8 mouse cellular contexts compared by ENCODE assay signal in genomic region chr2:153444254-153445136, GRCm38 (mm10). TPM values are rescaled to one million over a fixed set of nuclear protein-coding genes. Genes with fewer than 3 reads are reported as not detected.
DNase-seq lines count a peak whose midpoint lies in the region; ATAC-seq and TF ChIP-seq lines count a peak whose summit lies in the region.

No protein-coding gene starts in this region.

- H3K9ac ChIP-seq in MEL (ENCODE audit: control insufficient read depth, low read depth, low read length, poor library complexity, severe bottlenecking), result peak overlapping the region; percentile 54
- H3K9ac ChIP-seq in hindbrain, embryonic 12.5 days, result peak overlapping the region; percentile 96

- peak; percentile 56 for DNase-seq in MEL (ENCODE audit: low read depth, low spot score)
- DNase-seq in c-Kit-negative CD71-positive TER-119-positive erythroid progenitor cells, embryonic 14.5 days (ENCODE audit: low read depth, low spot score), result peak; percentile 15
- peak; percentile 68 to 74 for DNase-seq in left cerebral cortex, adult 2 months (ENCODE audit: extremely low spot score in 1 of 2, low spot score in 2 of 2)
- peak; percentile 70 for DNase-seq in right cerebral cortex, adult 18-20 months
- peak; percentile 53 for DNase-seq in urinary bladder, postnatal 25 days (ENCODE audit: low spot score)

- intact Hi-C loops in left cerebral cortex, adult 2 months (cut with DNase I), result loop anchor here (2.0 kb wide), 1 partner anchor 98 kb away; no protein-coding TSS in a partner anchor

- under 1% methylated on average over 25 of the region's 64 CpGs for WGBS in hindbrain, embryonic 12.5 days

- peak; percentile 54 for ATAC-seq in frontal cortex, adult (ENCODE audit: low TSS enrichment)
- ATAC-seq in hindbrain, embryonic 12.5 days (ENCODE audit: low FRiP score), result peak; percentile 67
- ATAC-seq in megakaryocyte, adult 5-6 weeks (ENCODE audit: poor library complexity, severe bottlenecking), result peak; percentile 41

- no peaks in the 10 kb centered on the region for H3K9me3 ChIP-seq in MEL (replicated peaks; ENCODE audit: insufficient read depth, low read length)
- H3K9me3 ChIP-seq in hindbrain, embryonic 12.5 days (replicated peaks), result no peaks in the 10 kb centered on the region

- TF ChIP-seq EP300 in MEL (IDR thresholded peaks at IDR 0.05; ENCODE audit: low read depth in 1 of 2, low read length in 2 of 2), result no peak

- peak overlapping the region; percentile 98 for H3K4me2 ChIP-seq in hindbrain, embryonic 12.5 days (replicated peaks)

- no peaks in the 10 kb centered on the region for H3K27me3 ChIP-seq in MEL (ENCODE audit: control insufficient read depth in 1 of 2, insufficient read depth in 2 of 2, low read length in 2 of 2)
- H3K27me3 ChIP-seq in hindbrain, embryonic 12.5 days, result no peaks in the 10 kb centered on the region

- TF ChIP-seq RAD21 in MEL (IDR thresholded peaks at IDR 0.05; ENCODE audit: low read depth, low read length), result no peak

- H3K79me2 ChIP-seq in MEL (ENCODE audit: control insufficient read depth, insufficient read depth, low read length, poor library complexity), result no peaks in the 10 kb centered on the region

- no peak; a peak in 1 of 4 replicates for TF ChIP-seq POLR2A in MEL (IDR thresholded peaks at IDR 0.05; ENCODE audit: control insufficient read depth in 1 of 2, insufficient read depth in 1 of 2, low read depth in 1 of 2, low read length in 2 of 2, poor library complexity in 1 of 2)

- peak overlapping the region; percentile 32 to 58 for H3K4me3 ChIP-seq in MEL (ENCODE audit: control insufficient read depth in 1 of 2, insufficient read depth in 1 of 2, low read depth in 2 of 2, low read length in 2 of 2)
- H3K4me3 ChIP-seq in hindbrain, embryonic 12.5 days, result peak overlapping the region; percentile 83
- peak overlapping the region; percentile 89 for H3K4me3 ChIP-seq in left cerebral cortex, adult 2 months

- H3K36me3 ChIP-seq in MEL (ENCODE audit: control insufficient read depth in 1 of 2, insufficient read depth in 2 of 2, low read length in 2 of 2), result no peaks in the 10 kb centered on the region
- no peaks in the 10 kb centered on the region for H3K36me3 ChIP-seq in hindbrain, embryonic 12.5 days

- no peak for TF ChIP-seq CTCF in MEL (IDR thresholded peaks at IDR 0.05 in 2 of 3, conservative IDR thresholded peaks at IDR 0.05 in 1 of 3; ENCODE audit: control insufficient read depth in 1 of 3, insufficient read depth in 1 of 3, low read depth in 2 of 3, low read length in 3 of 3, poor library complexity in 1 of 3, severe bottlenecking in 1 of 3)
- no peak for TF ChIP-seq CTCF in left cerebral cortex, adult 2 months (IDR thresholded peaks at IDR 0.05)

- no peaks in the 10 kb centered on the region; a peak in 1 of 4 replicates for H3K4me1 ChIP-seq in MEL (ENCODE audit: control insufficient read depth in 1 of 2, insufficient read depth in 2 of 2, low read length in 2 of 2)
- H3K4me1 ChIP-seq in hindbrain, embryonic 12.5 days, result peaks cover 45% of the 10 kb centered on the region

- H3K27ac ChIP-seq in MEL (ENCODE audit: control insufficient read depth, low read depth, low read length), result no peak overlapping the region
- peak overlapping the region; percentile 98 for H3K27ac ChIP-seq in hindbrain, embryonic 12.5 days
- H3K27ac ChIP-seq in left cerebral cortex, adult 2 months, result peak overlapping the region; percentile 90

TF ChIP-seq in MEL, 35 proteins besides CTCF, POLR2A, EP300 and RAD21:
- no peak for TF ChIP-seq SIN3A (IDR thresholded peaks at IDR 0.05; ENCODE audit: low read length)
- no peak for TF ChIP-seq MYB (IDR thresholded peaks at IDR 0.05; ENCODE audit: low read depth, low read length)
- TF ChIP-seq MAZ (IDR thresholded peaks at IDR 0.05; ENCODE audit: low read depth, low read length), result peak; percentile 57; the same call in 1 of the 2 replicates
- TF ChIP-seq CHD1 (IDR thresholded peaks at IDR 0.05; ENCODE audit: low read depth, low read length), result no peak
- TF ChIP-seq SMC3 (IDR thresholded peaks at IDR 0.05; ENCODE audit: low read depth, low read length), result no peak
TF ChIP-seq in MEL: peak in this region for 1.

RNA-seq across cellular contexts. Expression of gene 4930404H24Rik, which starts 48.1 kb away (rescaled TPM):
- total RNA-seq in MEL (2012; rRNA removed), result not detected in 2 replicates
- polyA plus RNA-seq in MEL (2012; ENCODE audit: insufficient read depth in 1 of 2, insufficient read length in 2 of 2, low read depth in 1 of 2, low replicate concordance in 2 of 2, missing spikeins in 1 of 2), result under 1 TPM in 1 of 2 experiments, not detected in 1; 0.24 TPM
- polyA plus RNA-seq in hindbrain, embryonic 12.5 days (2016; fragmentation: Nextera tagmentation; extraction: Ambion mirVana), result not detected in 2 replicates
- not detected for total RNA-seq in left cerebral cortex, adult 2 months (2021)
- total RNA-seq in megakaryocyte, adult 5-6 weeks (2015), result not detected in 2 replicates
- total RNA-seq in megakaryocyte, adult 5-6 weeks (2017), result not detected in 2 replicates

Comparison
In these comparisons a context has a peak if more than half of its experiments do, and no peak if none do; other contexts are left out.
1. DNase-seq: peak in every context shown above with its lines; median percentile 71 in left cerebral cortex, adult 2 months; 70 in right cerebral cortex, adult 18-20 months; 56 in MEL; 53 in urinary bladder, postnatal 25 days; 15 in c-Kit-negative CD71-positive TER-119-positive erythroid progenitor cells, embryonic 14.5 days.